ENCODE assay signal across 10 mouse cellular contexts in genomic region chr13:25361850-25362626, GRCm38 (mm10).
DNase-seq lines count a peak whose midpoint lies in the region; ATAC-seq lines count a peak whose summit lies in the region.
"Had no signal": no experiment of that assay in that cellular context is flagged by ENCODE, and none has a peak within 500 bp of the region (broad histone marks: within the 10 kb centered on the region; RNA-seq: fewer than 3 reads in every experiment).

No protein-coding gene starts in this region.

- 43% methylated on average over 7 of the region's 7 CpGs for WGBS in forebrain, embryonic 12.5 days
- 71% methylated on average over 7 of the region's 7 CpGs for WGBS in forebrain, embryonic 10.5 days
- 31% methylated on average over 7 of the region's 7 CpGs for WGBS in hindbrain, embryonic 15.5 days

- peaks cover 10% of the 10 kb centered on the region for H3K4me1 ChIP-seq in forebrain, embryonic 12.5 days
- peaks cover 11% of the 10 kb centered on the region for H3K4me1 ChIP-seq in forebrain, embryonic 10.5 days
- H3K4me1 ChIP-seq in hindbrain, embryonic 15.5 days (replicated peaks), result peaks cover 10% of the 10 kb centered on the region
- H3K4me1 ChIP-seq: stomach, embryonic 15.5 days had no signal

- no peaks in the 10 kb centered on the region for H3K36me3 ChIP-seq in forebrain, embryonic 12.5 days (replicated peaks)
- no peaks in the 10 kb centered on the region for H3K36me3 ChIP-seq in forebrain, embryonic 10.5 days (replicated peaks)
- H3K36me3 ChIP-seq in hindbrain, embryonic 15.5 days, result no peaks in the 10 kb centered on the region
- H3K36me3 ChIP-seq: stomach, embryonic 15.5 days had no signal

- H3K4me3 ChIP-seq in forebrain, embryonic 12.5 days (replicated peaks), result no peak overlapping the region
- no peak overlapping the region for H3K4me3 ChIP-seq in forebrain, embryonic 10.5 days
- no peak overlapping the region for H3K4me3 ChIP-seq in hindbrain, embryonic 15.5 days
- H3K4me3 ChIP-seq: stomach, embryonic 15.5 days had no signal

- no peaks in the 10 kb centered on the region for H3K27me3 ChIP-seq in forebrain, embryonic 12.5 days
- no peaks in the 10 kb centered on the region for H3K27me3 ChIP-seq in forebrain, embryonic 10.5 days (ENCODE audit: poor library complexity, severe bottlenecking)
- H3K27me3 ChIP-seq in hindbrain, embryonic 15.5 days, result no peaks in the 10 kb centered on the region
- H3K27me3 ChIP-seq: stomach, embryonic 15.5 days had no signal

- no peak overlapping the region for H3K4me2 ChIP-seq in forebrain, embryonic 12.5 days
- H3K4me2 ChIP-seq in hindbrain, embryonic 15.5 days, result peak overlapping the region; percentile 14
- H3K4me2 ChIP-seq: stomach, embryonic 15.5 days had no signal

- DNase-seq in forebrain, embryonic 10.5 days (ENCODE audit: extremely low spot score, low spot score), result no peak
- DNase-seq in left cerebral cortex, adult 8-10 months (ENCODE audit: low spot score in 2 of 2), result peak; percentile 10 to 51
- DNase-seq in right cerebral cortex, postnatal 10 days (ENCODE audit: low spot score in 2 of 2), result peak; percentile 69 to 84
- DNase-seq in heart, postnatal 4 days, result no peak
- DNase-seq in adrenal gland, postnatal 14 days, result no peak
- no peak for DNase-seq in kidney, postnatal 10 days
- DNase-seq: gastrocnemius, postnatal 36 days had no signal

- peak; percentile 60 for ATAC-seq in forebrain, embryonic 12.5 days (ENCODE audit: low FRiP score)
- peak; percentile 80 for ATAC-seq in hindbrain, embryonic 15.5 days (ENCODE audit: low FRiP score, low read depth)

- H3K27ac ChIP-seq in forebrain, embryonic 12.5 days, result 0 out of 2 replicates have a peak overlapping the region, but pooled peaks have one; percentile 25
- H3K27ac ChIP-seq in forebrain, embryonic 10.5 days, result no peak overlapping the region
- H3K27ac ChIP-seq in hindbrain, embryonic 15.5 days (replicated peaks), result peak overlapping the region; percentile 34
- H3K27ac ChIP-seq: stomach, embryonic 15.5 days had no signal

- no peak overlapping the region for H3K9ac ChIP-seq in forebrain, embryonic 12.5 days
- H3K9ac ChIP-seq in hindbrain, embryonic 15.5 days, result no peak overlapping the region
- H3K9ac ChIP-seq: stomach, embryonic 15.5 days had no signal

- H3K9me3 ChIP-seq in forebrain, embryonic 12.5 days, result no peaks in the 10 kb centered on the region
- no peaks in the 10 kb centered on the region for H3K9me3 ChIP-seq in forebrain, embryonic 10.5 days
- no peaks in the 10 kb centered on the region for H3K9me3 ChIP-seq in hindbrain, embryonic 15.5 days
- H3K9me3 ChIP-seq: stomach, embryonic 15.5 days had no signal

Comparison
In these comparisons a context has a peak if more than half of its experiments do, and no peak if none do; other contexts are left out.
1. DNase-seq: peak in left cerebral cortex, adult 8-10 months (2 of 2) and right cerebral cortex, postnatal 10 days (2 of 2); none in forebrain, embryonic 10.5 days (single experiment), heart, postnatal 4 days (single experiment), adrenal gland, postnatal 14 days (single experiment) and kidney, postnatal 10 days (single experiment).